Mouse (Mus musculus) MEL (cell line): ENCODE results near the gene Slc22a23. TPM values are rescaled to one million over a fixed set of nuclear protein-coding genes. Genes with fewer than 3 reads are reported as not detected.

ENCODE experiments used
- DNase-seq: peaks from one replicate; pipeline ENCODE4 v3.0.0; 2011; ENCODE audit warnings: low read depth, low spot score
- H3K27ac ChIP-seq: 2 replicates; pipeline ENCODE4 v1.5.1; 2012; ENCODE audit warnings: low read depth, mild to moderate bottlenecking, control low read depth, low read length, moderate library complexity; ENCODE audit not compliant: control insufficient read depth
- H3K27me3 ChIP-seq, 2 experiments: fragments of 150-350 bp in 1 of 2; sonication (generic) in 1 of 2; 2 replicates each; pipeline ENCODE4 v1.6.1; 2012; ENCODE audit warnings: low read length in 2 of 2, mild to moderate bottlenecking in 2 of 2, improper control_type of control experiment in 1 of 2, moderate library complexity in 1 of 2; ENCODE audit not compliant: insufficient read depth in 2 of 2, control insufficient read depth in 1 of 2
- H3K36me3 ChIP-seq, 2 experiments: 2 replicates each; pipeline ENCODE4 v1.6.1; 2012 to 2014; ENCODE audit warnings: low read length in 2 of 2, improper control_type of control experiment in 1 of 2, inconsistent platforms in 1 of 2, mild to moderate bottlenecking in 1 of 2; ENCODE audit not compliant: insufficient read depth in 2 of 2, control insufficient read depth in 1 of 2
- H3K4me1 ChIP-seq, 2 experiments: fragments of 150-350 bp in 1 of 2; sonication (generic) in 1 of 2; 2 replicates each; pipeline ENCODE4 v1.6.1; 2012; ENCODE audit warnings: low read length in 2 of 2, improper control_type of control experiment in 1 of 2, mild to moderate bottlenecking in 1 of 2; ENCODE audit not compliant: insufficient read depth in 2 of 2, control insufficient read depth in 1 of 2
- H3K4me3 ChIP-seq, 2 experiments: fragments of 150-350 bp in 1 of 2; sonication (generic) in 1 of 2; 2 replicates each; pipeline ENCODE4 v1.5.1; 2012; ENCODE audit warnings: low read depth in 2 of 2, low read length in 2 of 2, mild to moderate bottlenecking in 2 of 2, moderate library complexity in 2 of 2, control low read depth in 1 of 2, improper control_type of control experiment in 1 of 2; ENCODE audit not compliant: control insufficient read depth in 1 of 2, insufficient read depth in 1 of 2
- H3K79me2 ChIP-seq: 2 replicates; pipeline ENCODE4 v1.6.1; 2012; ENCODE audit warnings: mild to moderate bottlenecking, low read length, moderate library complexity; ENCODE audit not compliant: control insufficient read depth, poor library complexity, insufficient read depth
- H3K9ac ChIP-seq: 2 replicates; pipeline ENCODE4 v1.6.1; 2012; ENCODE audit warnings: low read depth, mild to moderate bottlenecking, control low read depth, low read length, moderate library complexity; ENCODE audit not compliant: control insufficient read depth, poor library complexity, severe bottlenecking
- H3K9me3 ChIP-seq: fragments of 150-350 bp; sonication (generic); replicated peaks from 2 replicates; pipeline ENCODE4 v1.6.1; 2012; ENCODE audit warnings: mild to moderate bottlenecking, low read length, improper control_type of control experiment, moderate library complexity; ENCODE audit not compliant: insufficient read depth
- CHD1 ChIP-seq: IDR thresholded peaks from 2 replicates; pipeline ENCODE4 v1.6.1; 2012; ENCODE audit warnings: low read depth, mild to moderate bottlenecking, inconsistent platforms, low read length, improper control_type of control experiment
- CHD2 ChIP-seq: IDR thresholded peaks from 2 replicates; pipeline ENCODE4 v1.6.1; 2011; ENCODE audit warnings: low read length, improper control_type of control experiment
- E2F4 ChIP-seq: IDR thresholded peaks from 2 replicates; pipeline ENCODE4 v1.6.1; 2011; ENCODE audit warnings: low read depth, low read length, improper control_type of control experiment, borderline replicate concordance
- ELF1 ChIP-seq: IDR thresholded peaks from 2 replicates; pipeline ENCODE4 v1.6.1; 2014; ENCODE audit warnings: low read depth, mild to moderate bottlenecking, inconsistent platforms, low read length, improper control_type of control experiment, moderate library complexity
- EP300 ChIP-seq, 2 experiments: IDR thresholded peaks; 2 replicates each; pipeline ENCODE4 v1.6.1; 2011; ENCODE audit warnings: improper control_type of control experiment in 2 of 2, low read length in 2 of 2, low read depth in 1 of 2, mild to moderate bottlenecking in 1 of 2
- ETS1 ChIP-seq: IDR thresholded peaks from 2 replicates; pipeline ENCODE4 v1.6.1; 2012; ENCODE audit warnings: low read depth, mild to moderate bottlenecking, inconsistent platforms, low read length, improper control_type of control experiment, moderate library complexity
- GABPA ChIP-seq: IDR thresholded peaks from 2 replicates; pipeline ENCODE4 v1.6.1; 2012; ENCODE audit warnings: low read depth, mild to moderate bottlenecking, inconsistent platforms, low read length, improper control_type of control experiment, moderate library complexity
- GATA1 ChIP-seq: IDR thresholded peaks from 2 replicates; pipeline ENCODE4 v1.6.1; 2011; ENCODE audit warnings: low read depth, low read length, improper control_type of control experiment
- JUND ChIP-seq: IDR thresholded peaks from 2 replicates; pipeline ENCODE4 v1.6.1; 2011; ENCODE audit warnings: low read depth, mild to moderate bottlenecking, improper control_type of control experiment, low read length
- KAT2A ChIP-seq: conservative IDR thresholded peaks from 2 replicates; pipeline ENCODE4 v1.6.1; 2012; ENCODE audit warnings: low read depth, low read length, improper control_type of control experiment, inconsistent platforms
- MAFK ChIP-seq: IDR thresholded peaks from 2 replicates; pipeline ENCODE4 v1.6.1; 2011; ENCODE audit warnings: low read depth, mild to moderate bottlenecking, low read length, improper control_type of control experiment, borderline replicate concordance
- MXI1 ChIP-seq: IDR thresholded peaks from 2 replicates; pipeline ENCODE4 v1.6.1; 2011; ENCODE audit warnings: mild to moderate bottlenecking, low read depth, low read length, improper control_type of control experiment
- MYB ChIP-seq: IDR thresholded peaks from 2 replicates; pipeline ENCODE4 v1.6.1; 2011; ENCODE audit warnings: mild to moderate bottlenecking, low read depth, low read length, improper control_type of control experiment
- MYC ChIP-seq: IDR thresholded peaks from 2 replicates; pipeline ENCODE4 v1.6.1; 2011; ENCODE audit warnings: low read depth, mild to moderate bottlenecking, low read length, improper control_type of control experiment, moderate library complexity
- POLR2A ChIP-seq, 2 experiments: IDR thresholded peaks; 2 replicates each; pipeline ENCODE4 v1.6.1; 2011 to 2012; ENCODE audit warnings: low read length in 2 of 2, mild to moderate bottlenecking in 2 of 2, control low read depth in 1 of 2, improper control_type of control experiment in 1 of 2, low read depth in 1 of 2, moderate library complexity in 1 of 2; ENCODE audit not compliant: control insufficient read depth in 1 of 2, insufficient read depth in 1 of 2, poor library complexity in 1 of 2
- SIN3A ChIP-seq: IDR thresholded peaks from 2 replicates; pipeline ENCODE4 v1.6.1; 2012; ENCODE audit warnings: low read length, improper control_type of control experiment, inconsistent platforms
- SMC3 ChIP-seq: IDR thresholded peaks from 2 replicates; pipeline ENCODE4 v1.6.1; 2011; ENCODE audit warnings: low read depth, low read length, improper control_type of control experiment
- USF1 ChIP-seq: IDR thresholded peaks from 2 replicates; pipeline ENCODE4 v1.6.1; 2014; ENCODE audit warnings: low read depth, mild to moderate bottlenecking, inconsistent platforms, low read length, improper control_type of control experiment, moderate library complexity
- USF2 ChIP-seq, 2 experiments: IDR thresholded peaks; 2 replicates each; pipeline ENCODE4 v1.6.1; 2011 to 2012; ENCODE audit warnings: improper control_type of control experiment in 2 of 2, low read length in 2 of 2, borderline replicate concordance in 1 of 2, inconsistent platforms in 1 of 2, low read depth in 1 of 2, mild to moderate bottlenecking in 1 of 2; ENCODE audit not compliant: insufficient read depth in 1 of 2
- ZKSCAN1 ChIP-seq: IDR thresholded peaks from 2 replicates; pipeline ENCODE4 v1.6.1; 2012; ENCODE audit warnings: low read depth, mild to moderate bottlenecking, inconsistent platforms, low read length, improper control_type of control experiment, moderate library complexity
- ZNF384 ChIP-seq: IDR thresholded peaks from 2 replicates; pipeline ENCODE4 v1.6.1; 2012; ENCODE audit warnings: low read depth, mild to moderate bottlenecking, inconsistent platforms, low read length, improper control_type of control experiment
- polyA plus RNA-seq, 2 experiments: library from polyadenylated mRNA; stranded (reverse) in 1 of 2; unstranded in 1 of 2; fragments of >175 nt in 1 of 2; fragments of >200 nt in 1 of 2; gene quantifications; 2 replicates each; pipeline versions ENCODE4 v1.2.1 to v1.2.4; 2012; ENCODE audit warnings: low replicate concordance in 2 of 2, low read depth in 1 of 2; ENCODE audit not compliant: insufficient read length in 2 of 2, insufficient read depth in 1 of 2, missing spikeins in 1 of 2
- total RNA-seq: library from RNA; depleted of rRNA; stranded (reverse); fragments of 300-350 nt; gene quantifications from 2 replicates; pipeline ENCODE4 v1.2.3, GENCODE M21; 2012

The Slc22a23 gene
- total and polyA plus RNA-seq, 3 experiments: 22.2 to 24.3 TPM; not detected in 1

GRCm38 (mm10) chr13:34154217-34154930, 190.6 kb downstream of the Slc22a23 start (continued):
- TF ChIP-seq EP300 (IDR thresholded peaks at IDR 0.05; ENCODE audit: low read depth in 1 of 2, low read length in 2 of 2) (no peak; a peak in 1 of 4 replicates), MXI1 (no peak), E2F4 (no peak), GATA1 (no peak), USF1 (peak; percentile 42; the same call in 1 of the 2 replicates), POLR2A (IDR thresholded peaks at IDR 0.05; ENCODE audit: control insufficient read depth in 1 of 2, insufficient read depth in 1 of 2, low read depth in 1 of 2, low read length in 2 of 2, poor library complexity in 1 of 2) (no peak), JUND (no peak), ZNF384 (no peak), USF2 (IDR thresholded peaks at IDR 0.05; ENCODE audit: borderline replicate concordance in 1 of 2, insufficient read depth in 1 of 2, low read depth in 1 of 2, low read length in 2 of 2) (no peak), ZKSCAN1 (no peak), KAT2A (no peak)

DNA sequence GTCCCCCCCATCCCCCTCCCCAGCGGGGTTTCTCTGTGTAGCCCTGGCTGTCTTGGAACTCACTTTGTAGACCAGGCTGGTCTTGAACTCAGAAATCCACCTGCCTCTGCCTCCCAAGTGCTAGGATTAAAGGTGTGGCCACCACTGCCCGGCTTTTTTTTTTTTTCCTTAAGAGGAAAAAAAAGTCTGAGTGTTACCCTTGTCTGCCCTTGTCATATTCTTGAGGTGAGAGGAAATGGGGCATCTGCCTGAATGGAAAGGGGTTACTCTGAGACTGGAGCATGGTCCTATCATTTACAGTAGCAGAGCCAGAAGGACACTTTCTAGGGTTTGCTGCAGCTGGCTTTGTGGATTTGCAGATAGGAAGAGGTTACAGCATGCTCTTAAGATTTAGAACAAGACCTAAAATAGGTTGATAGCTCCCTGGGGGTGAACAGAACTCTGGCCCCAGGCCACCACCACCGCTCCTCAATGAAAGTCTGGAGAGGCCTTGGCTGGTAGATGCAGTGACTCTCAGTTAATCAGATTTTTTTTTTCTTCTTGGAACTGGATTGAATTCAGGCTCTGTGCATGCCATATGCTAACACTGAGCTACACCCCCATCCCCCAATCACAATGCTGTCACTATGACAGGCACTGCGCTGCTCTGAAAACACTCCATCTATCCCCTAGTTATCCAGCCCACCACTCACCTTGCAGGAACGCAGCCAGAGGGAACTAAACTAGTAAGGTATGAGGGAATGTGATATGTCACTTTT, 191.5 kb downstream of the Slc22a23 start:
- no peak for DNase-seq
- Histone ChIP-seq H3K79me2 (no peaks in the 10 kb centered on the region), H3K27ac (no peak overlapping the region), H3K4me3 (no peak overlapping the region), H3K9me3 (no peaks in the 10 kb centered on the region), H3K27me3 (no peaks in the 10 kb centered on the region; a peak in 1 of 4 replicates), H3K9ac (no peak overlapping the region), H3K4me1 (peaks cover 2 to 4% of the 10 kb centered on the region in 2 experiments; a peak in 2 of 4 replicates), H3K36me3 (peaks cover 0 to 3% of the 10 kb centered on the region in 2 experiments; a peak in 1 of 4 replicates)
- no peak for TF ChIP-seq CHD2
- TF ChIP-seq SMC3: no peak
- no peak for TF ChIP-seq MYB
- TF ChIP-seq GABPA: no peak
- no peak for TF ChIP-seq MYC
- no peak for TF ChIP-seq ZKSCAN1
- no peak for TF ChIP-seq MAFK
- no peak for TF ChIP-seq CHD1
- TF ChIP-seq ETS1: no peak
- no peak for TF ChIP-seq ELF1
- TF ChIP-seq SIN3A: no peak
